Mouse (Mus musculus) midbrain, embryonic 14.5 days (tissue): ENCODE results near the gene Bche. TPM values are rescaled to one million over a fixed set of nuclear protein-coding genes. Genes with fewer than 3 reads are reported as not detected.
A peak's percentile ranks its signal among the peaks of the same experiment; 100 is the strongest.

Source experiments
- ATAC-seq: fragments of 200-750 bp; cut with Nextera tagmentation; 2 replicates; pipeline ENCODE4 v1.8.0; 2017; ENCODE audit warnings: moderate number of reproducible peaks, moderate library complexity; ENCODE audit not compliant: low FRiP score, low TSS enrichment
- DNase-seq: peaks from one replicate; pipeline ENCODE4 v3.0.0-alpha.2; 2015
- H3K27ac ChIP-seq: fragments of 300-500 bp; sonication (generic); replicated peaks from 2 replicates; pipeline ENCODE4 v1.5.1; 2014; ENCODE audit warnings: mild to moderate bottlenecking, low read depth, low read length, moderate library complexity
- H3K27me3 ChIP-seq: fragments of 300-500 bp; sonication (generic); 2 replicates; pipeline ENCODE4 v1.6.1; 2014; ENCODE audit warnings: low read length, control low read depth, mixed read lengths; ENCODE audit not compliant: control insufficient read depth, insufficient read depth
- H3K36me3 ChIP-seq: fragments of 300-500 bp; sonication (generic); 2 replicates; pipeline ENCODE4 v1.6.1; 2014; ENCODE audit warnings: low read length, control low read depth; ENCODE audit not compliant: control insufficient read depth, insufficient read depth
- H3K4me1 ChIP-seq: fragments of 300-500 bp; sonication (generic); 2 replicates; pipeline ENCODE4 v1.6.1; 2014; ENCODE audit warnings: mild to moderate bottlenecking, antibody characterized with exemption, low read length, control low read depth; ENCODE audit not compliant: control insufficient read depth, insufficient read depth
- H3K4me2 ChIP-seq: fragments of 300-500 bp; sonication (generic); 2 replicates; pipeline ENCODE4 v1.6.1; 2014; ENCODE audit warnings: mild to moderate bottlenecking, low read length, moderate library complexity
- H3K4me3 ChIP-seq: fragments of 300-500 bp; sonication (generic); replicated peaks from 2 replicates; pipeline ENCODE4 v1.5.1; 2014; ENCODE audit warnings: low read depth, low read length
- H3K9ac ChIP-seq: fragments of 300-500 bp; sonication (generic); replicated peaks from 2 replicates; pipeline ENCODE4 v1.6.1; 2014; ENCODE audit warnings: mild to moderate bottlenecking, low read length, moderate library complexity
- H3K9me3 ChIP-seq: fragments of 300-500 bp; sonication (generic); 2 replicates; pipeline ENCODE4 v1.6.1; 2016; ENCODE audit warnings: low read length, control low read depth, mixed read lengths; ENCODE audit not compliant: control insufficient read depth
- WGBS: fragments of 180-500 bp; shearing (Covaris S2); extraction: QIAGEN DNeasy Blood & Tissue Kit; methylation state at CpG from one replicate; pipeline ENCODE4 v1.1.7; 2014; 5-methylcytosine and 5-hydroxymethylcytosine counted together
- polyA plus RNA-seq: library from polyadenylated mRNA; unstranded; fragments of >200 nt; fragmentation: Nextera tagmentation; extraction: Ambion mirVana; gene quantifications from 2 replicates; pipeline ENCODE4 v1.2.1, GENCODE M21; 2014

The Bche gene
- polyA plus RNA-seq, result 1.6 and 2.9 TPM in 2 replicates

DNA sequence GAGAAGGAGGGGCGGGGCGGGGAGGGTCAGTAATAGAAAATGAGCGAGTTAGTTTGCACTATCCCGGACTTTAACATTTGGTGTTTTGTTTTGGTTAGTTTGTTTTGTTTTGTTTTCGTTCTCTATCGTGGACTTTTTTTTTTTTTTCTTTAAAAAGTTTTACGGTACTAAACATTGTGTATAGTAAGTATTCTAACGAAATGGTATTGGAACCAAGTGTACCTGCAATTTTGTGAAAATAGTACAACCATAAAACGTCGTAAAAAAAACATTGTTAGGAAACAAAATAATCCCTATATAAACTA is at the start of gene Bche:
Gene Bche (minus strand): TSS at position 6 of the 305 bp plus-strand sequence.
- DNase-seq (no peak), ATAC-seq (no peak)
- peak within 1 kb of the TSS; percentile 38 for H3K4me3 ChIP-seq
- no peak within 1 kb of the TSS for H3K27ac ChIP-seq
- no peaks in the 10 kb centered on the region for H3K27me3 ChIP-seq
- peak within 1 kb of the TSS; percentile 74 for H3K4me2 ChIP-seq
- WGBS, result 23% methylated on average over 10 of the region's 10 CpGs
- peak within 1 kb of the TSS; percentile 42; the same call in 1 of the 2 replicates for H3K9ac ChIP-seq
- no peaks in the 10 kb centered on the region for H3K4me1 ChIP-seq
- H3K36me3 ChIP-seq, result no peaks in the 10 kb centered on the region
- no peaks in the 10 kb centered on the region for H3K9me3 ChIP-seq

- Histone ChIP-seq H3K36me3 (no peaks in the 10 kb centered on the region), H3K9ac (no peak overlapping the region), H3K4me1 (no peaks in the 10 kb centered on the region), H3K27me3 (no peaks in the 10 kb centered on the region), H3K27ac (no peak overlapping the region), H3K4me2 (no peak overlapping the region), H3K4me3 (no peak overlapping the region), H3K9me3 (no peaks in the 10 kb centered on the region)
- DNase-seq, result no peak
- no peak for ATAC-seq
Measured at GRCm38 (mm10) chr3:73741998-73742397, 33.8 kb upstream of the Bche start.

DNA sequence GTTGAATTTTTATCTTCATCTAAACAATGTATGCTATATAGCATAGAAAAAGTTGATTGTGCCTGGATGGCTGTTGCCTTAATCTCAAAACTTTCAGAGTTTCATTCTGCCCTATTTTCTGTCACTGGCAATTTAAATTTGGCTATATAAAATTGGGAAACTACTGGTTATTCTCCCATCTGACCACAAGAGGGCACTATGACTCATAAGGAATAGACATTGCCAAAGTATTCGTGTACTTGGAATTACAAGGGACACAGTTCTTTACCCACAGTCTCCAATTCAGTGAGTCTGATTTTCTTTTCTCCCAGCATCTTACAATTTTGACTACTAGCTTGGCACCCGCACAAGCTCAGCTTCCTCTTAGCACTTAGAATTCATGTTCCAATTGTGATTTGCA is 23.5 kb upstream of the Bche start:
- peak; percentile 85 for DNase-seq
- Histone ChIP-seq H3K36me3 (no peaks in the 10 kb centered on the region), H3K9ac (no peak overlapping the region), H3K27ac (no peak overlapping the region), H3K27me3 (no peaks in the 10 kb centered on the region), H3K9me3 (no peaks in the 10 kb centered on the region), H3K4me3 (no peak overlapping the region), H3K4me2 (no peak overlapping the region), H3K4me1 (no peaks in the 10 kb centered on the region)
- whole genome bisulfite sequencing, result 48% methylated on average over 2 of the region's 2 CpGs
- ATAC-seq, result 0 out of 2 replicates have a peak, but pooled peaks have one; percentile 24

GRCm38 (mm10) chr3:73729511-73729910 is 21.3 kb upstream of the Bche start:
- Histone ChIP-seq H3K4me2 (no peak overlapping the region), H3K4me1 (no peaks in the 10 kb centered on the region), H3K9me3 (no peaks in the 10 kb centered on the region), H3K36me3 (no peaks in the 10 kb centered on the region), H3K9ac (no peak overlapping the region), H3K27ac (no peak overlapping the region), H3K4me3 (no peak overlapping the region), H3K27me3 (no peaks in the 10 kb centered on the region)
- no peak for ATAC-seq
- no peak for DNase-seq
- WGBS, result 53% methylated on average over 5 of the region's 5 CpGs

DNA sequence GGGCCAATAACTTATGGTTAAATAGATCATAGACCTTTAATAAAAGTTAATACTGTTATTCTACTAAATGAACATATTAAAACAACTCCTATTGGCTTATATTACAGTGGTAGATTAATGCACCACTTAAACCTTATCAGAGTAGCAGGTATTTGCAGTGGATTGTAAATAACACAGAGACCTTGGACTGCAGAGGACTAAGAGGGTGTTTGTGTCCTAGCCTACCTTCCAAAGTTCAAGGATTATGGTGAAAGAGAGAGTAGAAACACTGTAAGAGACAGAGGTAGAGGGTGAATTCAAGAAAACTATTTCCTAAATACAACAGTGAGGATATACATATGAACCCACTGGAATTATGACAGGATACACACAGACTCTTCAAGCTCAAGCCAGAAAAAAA is 17.5 kb upstream of the Bche start:
- Histone ChIP-seq H3K4me3 (no peak overlapping the region), H3K9ac (no peak overlapping the region), H3K36me3 (no peaks in the 10 kb centered on the region), H3K27me3 (no peaks in the 10 kb centered on the region), H3K4me2 (no peak overlapping the region), H3K9me3 (no peaks in the 10 kb centered on the region), H3K27ac (no peak overlapping the region), H3K4me1 (no peaks in the 10 kb centered on the region)
- no peak for ATAC-seq
- no peak for DNase-seq

- no peak overlapping the region for H3K4me2 ChIP-seq
- H3K4me1 ChIP-seq, result no peaks in the 10 kb centered on the region
- H3K36me3 ChIP-seq, result no peaks in the 10 kb centered on the region
- H3K27me3 ChIP-seq, result no peaks in the 10 kb centered on the region
- no peak for DNase-seq
- H3K9me3 ChIP-seq, result no peaks in the 10 kb centered on the region
- no peak overlapping the region for H3K4me3 ChIP-seq
- no peak overlapping the region for H3K27ac ChIP-seq
- H3K9ac ChIP-seq, result no peak overlapping the region
- WGBS, result 91% methylated on average over 1 of the region's 1 CpGs
- ATAC-seq, result no peak
Measured at GRCm38 (mm10) chr3:73724869-73725268, 16.7 kb upstream of the Bche start.

- WGBS, result 98% methylated on average over 1 of the region's 1 CpGs
- Histone ChIP-seq H3K4me1 (no peaks in the 10 kb centered on the region), H3K9ac (no peak overlapping the region), H3K9me3 (no peaks in the 10 kb centered on the region), H3K27me3 (no peaks in the 10 kb centered on the region), H3K4me3 (no peak overlapping the region), H3K27ac (no peak overlapping the region), H3K4me2 (no peak overlapping the region), H3K36me3 (no peaks in the 10 kb centered on the region)
- ATAC-seq (no peak), DNase-seq (no peak)
Measured at GRCm38 (mm10) chr3:73717610-73718284, 9.5 kb upstream of the Bche start.

GRCm38 (mm10) chr3:73709871-73710270 is 1.7 kb upstream of the Bche start:
- H3K9ac ChIP-seq, result no peak overlapping the region
- DNase-seq (no peak), ATAC-seq (no peak)
- WGBS, result 81% methylated on average over 8 of the region's 8 CpGs
- no peaks in the 10 kb centered on the region for H3K4me1 ChIP-seq
- H3K4me2 ChIP-seq, result no peak overlapping the region
- no peak overlapping the region for H3K4me3 ChIP-seq
- H3K27ac ChIP-seq, result no peak overlapping the region
- H3K36me3 ChIP-seq, result no peaks in the 10 kb centered on the region
- no peaks in the 10 kb centered on the region for H3K9me3 ChIP-seq
- H3K27me3 ChIP-seq, result no peaks in the 10 kb centered on the region
